Mouse (Mus musculus) E14TG2a.4 (cell line): Measurements from ENCODE around the gene Rem2.

Experiments used
- CTCF ChIP-seq: conservative IDR thresholded peaks from 2 replicates; pipeline ENCODE4 v1.5.1; 2014; ENCODE audit warnings: low read length
- NANOG ChIP-seq: IDR thresholded peaks from 2 replicates; pipeline ENCODE4 v1.6.1; 2014; ENCODE audit warnings: borderline replicate concordance, low read length, mixed read lengths

GRCm38 (mm10) chr14:54477172-54477909, 1.4 kb downstream of the Rem2 start:
- TF ChIP-seq CTCF (no peak), NANOG (no peak)
